Mouse (Mus musculus): ENCODE measurements around the gene Capn11.

Capn11 gene

GRCm38 (mm10) chr17:45596631-45597396, 62.3 kb downstream of the Capn11 start:
- peak; percentile 85 to 89 for DNase-seq

- no peak for DNase-seq
Measured at GRCm38 (mm10) chr17:45595736-45596390, 63.3 kb downstream of the Capn11 start.

- DNase-seq: peak; percentile 87 to 89
Measured at GRCm38 (mm10) chr17:45594881-45595735, 64.0 kb downstream of the Capn11 start.

- no peak for DNase-seq
Measured at GRCm38 (mm10) chr17:45594195-45594594, 64.9 kb downstream of the Capn11 start.

GRCm38 (mm10) chr17:45593479-45593878, 65.6 kb downstream of the Capn11 start:
- no peak for DNase-seq

- DNase-seq: peak; percentile 26 to 77
Measured at GRCm38 (mm10) chr17:45592606-45593431, 66.3 kb downstream of the Capn11 start.

GRCm38 (mm10) chr17:45591701-45592605, 67.2 kb downstream of the Capn11 start:
- peak in 1 of 2 experiments; percentile 4 for DNase-seq

- DNase-seq: no peak
Measured at GRCm38 (mm10) chr17:45590410-45590809, 68.7 kb downstream of the Capn11 start.

- DNase-seq: no peak
Measured at GRCm38 (mm10) chr17:45589844-45590243, 69.3 kb downstream of the Capn11 start.

GRCm38 (mm10) chr17:45589236-45589635, 69.9 kb downstream of the Capn11 start:
- DNase-seq: no peak

GRCm38 (mm10) chr17:45588370-45588769, 70.8 kb downstream of the Capn11 start:
- DNase-seq: no peak

GRCm38 (mm10) chr17:45586449-45586837, 72.7 kb downstream of the Capn11 start:
- DNase-seq: no peak

- no peak for DNase-seq
Measured at GRCm38 (mm10) chr17:45585725-45586448, 73.2 kb downstream of the Capn11 start.

GRCm38 (mm10) chr17:45584939-45585678, 74.0 kb downstream of the Capn11 start:
- DNase-seq: peak; percentile 87 to 88

- DNase-seq: peak; percentile 87 to 93
Measured at GRCm38 (mm10) chr17:45584096-45584896, 74.8 kb downstream of the Capn11 start.

- peak in 1 of 2 experiments; percentile 30 for DNase-seq
Measured at GRCm38 (mm10) chr17:45582715-45583355, 76.3 kb downstream of the Capn11 start.

- no peak for DNase-seq
Measured at GRCm38 (mm10) chr17:45582188-45582587, 76.9 kb downstream of the Capn11 start.

- peak; percentile 74 to 86 for DNase-seq
Measured at GRCm38 (mm10) chr17:45581567-45581983, 77.5 kb downstream of the Capn11 start.
